Mouse (Mus musculus) myocyte (in vitro differentiated cells): ENCODE measurements at regions not wholly inside any gene's neighbourhood (a gene's known extent, or its start where the extent isn't known, plus 50 kb on each side); places are given as distances from the start of the nearest gene placed in this dataset.

Experiments
- CEBPB ChIP-seq: IDR thresholded peaks from 2 replicates; pipeline ENCODE4 v1.6.1; 2011; ENCODE audit warnings: mild to moderate bottlenecking, moderate library complexity; ENCODE audit not compliant: poor library complexity, insufficient read depth, severe bottlenecking
- E2F4 ChIP-seq: IDR thresholded peaks from one replicate; pipeline ENCODE4 v1.6.1; 2011; ENCODE audit warnings: mild to moderate bottlenecking, control low read depth, moderate library complexity; ENCODE audit not compliant: insufficient read depth
- MAX ChIP-seq: IDR thresholded peaks from one replicate; pipeline ENCODE4 v1.6.1; 2011; ENCODE audit warnings: low read depth, mild to moderate bottlenecking, control low read depth
- MYOD1 ChIP-seq, 3 experiments: IDR thresholded peaks; one replicate each; pipeline ENCODE4 v1.6.1; 2011; ENCODE audit warnings: control low read depth in 2 of 3, low read depth in 2 of 3, mild to moderate bottlenecking in 2 of 3, moderate library complexity in 1 of 3; ENCODE audit not compliant: insufficient read length in 2 of 3, control insufficient read depth in 1 of 3
- MYOG ChIP-seq, 3 experiments: IDR thresholded peaks; one replicate each; pipeline ENCODE4 v1.6.1; 2011; ENCODE audit warnings: control low read depth in 2 of 3, low read depth in 2 of 3, mild to moderate bottlenecking in 2 of 3; ENCODE audit not compliant: insufficient read length in 2 of 3, control insufficient read depth in 1 of 3, insufficient read depth in 1 of 3
- POLR2A ChIP-seq: IDR thresholded peaks from one replicate; pipeline ENCODE4 v1.6.1; 2011; ENCODE audit warnings: low read depth, mild to moderate bottlenecking, control low read depth, moderate library complexity; ENCODE audit not compliant: insufficient read length
- POLR2AphosphoS2 ChIP-seq: IDR thresholded peaks from one replicate; pipeline ENCODE4 v1.6.1; 2011; ENCODE audit warnings: low read depth, control low read depth; ENCODE audit not compliant: insufficient read length
- REST ChIP-seq: IDR thresholded peaks from one replicate; pipeline ENCODE4 v1.6.1; 2011; ENCODE audit warnings: mild to moderate bottlenecking, control low read depth, moderate library complexity; ENCODE audit not compliant: insufficient read depth, insufficient read length
- SRF ChIP-seq: IDR thresholded peaks from one replicate; pipeline ENCODE4 v1.6.1; 2011; ENCODE audit warnings: low read depth; ENCODE audit not compliant: control insufficient read depth, insufficient read length
- TCF12 ChIP-seq: IDR thresholded peaks from one replicate; pipeline ENCODE4 v1.6.1; 2011; ENCODE audit warnings: mild to moderate bottlenecking, control low read depth; ENCODE audit not compliant: poor library complexity, insufficient read depth, severe bottlenecking
- TCF3 ChIP-seq: IDR thresholded peaks from one replicate; pipeline ENCODE4 v1.6.1; 2011; ENCODE audit warnings: low read depth, control low read depth; ENCODE audit not compliant: insufficient read length
- USF1 ChIP-seq: IDR thresholded peaks from one replicate; pipeline ENCODE4 v1.6.1; 2011; ENCODE audit warnings: low read depth, mild to moderate bottlenecking, control low read depth, moderate library complexity

GRCm38 (mm10) chr2:174566752-174567151, 76.6 kb upstream of the Zfp831 start:
- TF ChIP-seq USF1 = no peak
- TF ChIP-seq TCF12 = no peak
- TF ChIP-seq MAX = no peak
- TF ChIP-seq POLR2A = no peak
- no peak for TF ChIP-seq MYOG (IDR thresholded peaks at IDR 0.05; ENCODE audit: control insufficient read depth in 1 of 3, insufficient read depth in 1 of 3, insufficient read length in 2 of 3, low read depth in 2 of 3)
- TF ChIP-seq SRF = no peak
- no peak for TF ChIP-seq E2F4
- TF ChIP-seq POLR2AphosphoS2 = no peak
- TF ChIP-seq TCF3 = no peak
- no peak for TF ChIP-seq REST
- TF ChIP-seq MYOD1 (IDR thresholded peaks at IDR 0.05; ENCODE audit: control insufficient read depth in 1 of 3, insufficient read length in 2 of 3, low read depth in 2 of 3) = no peak
- no peak for TF ChIP-seq CEBPB
